Mouse (Mus musculus): ENCODE data around the gene Bcam. TPM values are rescaled to one million over a fixed set of nuclear protein-coding genes. Genes with fewer than 3 reads are reported as not detected.

Bcam gene
- polyA plus RNA-seq, 1 experiment from 2014 or later, result 347 TPM

DNA sequence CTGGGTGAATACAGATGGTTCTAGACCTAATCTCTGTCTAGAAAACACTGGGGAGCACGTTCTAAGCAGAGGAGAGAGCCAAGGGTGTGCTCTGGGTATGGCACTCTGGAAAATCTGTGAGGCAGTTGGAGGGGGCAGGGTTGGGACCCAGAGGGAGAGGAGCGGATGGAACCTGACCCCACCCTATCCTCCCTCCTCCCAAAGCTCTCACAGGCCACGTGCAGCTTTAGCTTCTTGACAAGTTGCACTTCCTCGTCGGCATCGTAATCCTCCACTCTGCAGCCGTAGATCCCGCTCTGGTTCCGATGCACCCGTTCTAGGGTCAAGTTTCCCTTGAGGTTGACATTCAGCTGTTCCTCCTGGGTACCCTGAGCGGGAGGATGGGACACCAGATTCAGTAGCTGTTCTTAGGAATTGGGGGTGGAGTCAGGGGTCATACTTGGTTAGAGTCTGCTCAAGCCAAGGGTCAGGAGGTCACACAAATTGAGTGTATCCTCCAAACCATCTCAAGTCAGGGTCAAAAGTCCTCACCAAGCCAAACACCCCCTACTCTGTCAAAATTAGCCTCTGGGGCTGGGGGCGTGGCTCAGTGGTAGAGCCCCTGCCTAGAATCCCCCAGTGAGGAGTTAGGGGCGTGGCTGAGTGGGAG, 6.9 kb downstream of the Bcam start:
- WGBS, result 80% methylated on average over 13 of the region's 13 CpGs
- no peak overlapping the region for H3K4me2 ChIP-seq (ENCODE audit: low read depth, low read length)
- H3K27me3 ChIP-seq (ENCODE audit: control insufficient read depth, insufficient read depth, low read depth, low read length), result no peaks in the 10 kb centered on the region
- H3K4me3 ChIP-seq (ENCODE audit: low read length), result no peak overlapping the region
- H3K36me3 ChIP-seq (ENCODE audit: control insufficient read depth, insufficient read depth, low read length), result peaks cover 35% of the 10 kb centered on the region
- H3K9me3 ChIP-seq (ENCODE audit: control insufficient read depth, low read length), result no peaks in the 10 kb centered on the region
- peaks cover 9% of the 10 kb centered on the region for H3K4me1 ChIP-seq (replicated peaks; ENCODE audit: control insufficient read depth, insufficient read depth, low read length)
- no peak for ATAC-seq (ENCODE audit: low read depth)
- H3K9ac ChIP-seq (ENCODE audit: low read length), result no peak overlapping the region
- H3K27ac ChIP-seq (ENCODE audit: low read length), result no peak overlapping the region

DNA sequence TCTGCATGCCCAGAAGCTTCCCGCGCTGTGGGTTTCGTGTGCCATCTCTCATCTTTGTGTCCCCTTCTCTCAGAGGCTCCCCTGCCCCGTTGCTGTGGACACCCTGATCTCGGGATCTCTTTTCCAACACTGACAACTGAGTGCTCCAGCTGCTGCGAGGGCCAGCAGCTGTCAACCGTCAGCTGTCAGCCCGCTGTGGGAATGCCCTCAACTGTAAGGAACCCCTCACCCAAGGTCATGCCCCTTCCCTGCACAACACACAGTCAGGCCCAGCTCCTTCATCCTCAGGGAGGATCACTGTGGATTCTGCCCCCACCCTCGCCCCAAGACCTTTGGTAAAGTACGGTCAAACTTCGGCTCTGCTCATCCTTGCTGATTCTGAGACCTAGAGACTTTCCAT, 8.5 kb downstream of the Bcam start:
- Histone ChIP-seq H3K4me1 (replicated peaks; ENCODE audit: control insufficient read depth, insufficient read depth, low read length) (no peaks in the 10 kb centered on the region), H3K9me3 (ENCODE audit: control insufficient read depth, low read length) (no peaks in the 10 kb centered on the region), H3K4me2 (ENCODE audit: low read depth, low read length) (no peak overlapping the region), H3K27ac (ENCODE audit: low read length) (no peak overlapping the region), H3K9ac (ENCODE audit: low read length) (no peak overlapping the region), H3K36me3 (ENCODE audit: control insufficient read depth, insufficient read depth, low read length) (peaks cover 48% of the 10 kb centered on the region), H3K27me3 (ENCODE audit: control insufficient read depth, insufficient read depth, low read depth, low read length) (no peaks in the 10 kb centered on the region), H3K4me3 (ENCODE audit: low read length) (no peak overlapping the region)
- WGBS, result 53% methylated on average over 11 of the region's 11 CpGs
- peak; percentile 57 for ATAC-seq (ENCODE audit: low read depth)

DNA sequence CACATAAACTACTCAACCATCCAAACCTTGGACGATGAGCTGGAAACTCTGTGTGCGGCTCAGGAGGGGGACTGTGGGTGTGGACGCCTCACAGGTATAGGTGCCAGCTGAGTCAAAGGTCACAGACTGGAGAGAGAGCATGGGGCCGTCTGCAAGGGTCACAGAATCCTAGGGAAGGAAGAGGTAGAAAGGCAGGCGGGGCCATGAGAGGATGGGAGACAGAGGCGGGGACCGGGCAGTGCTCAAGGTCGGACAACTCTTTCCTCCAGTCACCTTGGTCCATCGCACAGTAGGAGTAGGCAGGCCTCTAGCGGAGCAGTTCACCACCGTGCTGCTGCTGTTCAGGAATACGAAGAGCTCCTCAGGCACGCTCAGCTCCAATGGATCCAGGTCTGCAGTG, 10.8 kb downstream of the Bcam start:
- Histone ChIP-seq H3K27me3 (ENCODE audit: control insufficient read depth, insufficient read depth, low read depth, low read length) (no peaks in the 10 kb centered on the region), H3K4me3 (ENCODE audit: low read length) (no peak overlapping the region), H3K27ac (ENCODE audit: low read length) (no peak overlapping the region), H3K9ac (ENCODE audit: low read length) (no peak overlapping the region), H3K9me3 (ENCODE audit: control insufficient read depth, low read length) (no peaks in the 10 kb centered on the region), H3K4me1 (replicated peaks; ENCODE audit: control insufficient read depth, insufficient read depth, low read length) (peaks cover 19% of the 10 kb centered on the region), H3K36me3 (ENCODE audit: control insufficient read depth, insufficient read depth, low read length) (peaks cover 45% of the 10 kb centered on the region), H3K4me2 (ENCODE audit: low read depth, low read length) (no peak overlapping the region)
- WGBS, result 85% methylated on average over 13 of the region's 13 CpGs
- ATAC-seq (ENCODE audit: low read depth), result no peak

DNA sequence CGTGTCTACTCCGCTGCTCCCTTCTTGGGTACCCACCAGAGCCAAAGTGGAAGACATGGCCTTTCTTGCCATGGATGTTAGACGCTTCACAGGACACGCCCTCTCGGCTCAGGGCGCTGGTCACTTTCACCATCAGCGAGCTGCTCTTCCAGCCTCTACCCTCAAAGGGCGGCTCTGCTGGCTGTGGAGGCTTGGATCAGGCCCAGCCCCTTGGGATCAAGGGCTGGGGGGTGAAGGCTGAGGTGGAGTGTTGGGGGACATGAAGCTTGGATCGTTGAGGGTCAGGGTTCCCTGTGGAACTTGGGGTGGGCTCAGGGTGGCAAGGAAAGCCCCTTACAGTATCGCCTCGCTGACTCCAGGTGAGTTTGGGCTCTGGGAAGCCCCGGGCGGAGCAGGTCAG, 12.2 kb downstream of the Bcam start:
- WGBS, result 88% methylated on average over 13 of the region's 13 CpGs
- peaks cover 26% of the 10 kb centered on the region for H3K4me1 ChIP-seq (replicated peaks; ENCODE audit: control insufficient read depth, insufficient read depth, low read length)
- no peak overlapping the region for H3K4me2 ChIP-seq (ENCODE audit: low read depth, low read length)
- H3K4me3 ChIP-seq (ENCODE audit: low read length), result no peak overlapping the region
- no peak overlapping the region for H3K9ac ChIP-seq (ENCODE audit: low read length)
- peaks cover 34% of the 10 kb centered on the region for H3K36me3 ChIP-seq (ENCODE audit: control insufficient read depth, insufficient read depth, low read length)
- H3K27me3 ChIP-seq (ENCODE audit: control insufficient read depth, insufficient read depth, low read depth, low read length), result no peaks in the 10 kb centered on the region
- no peak overlapping the region for H3K27ac ChIP-seq (ENCODE audit: low read length)
- ATAC-seq (ENCODE audit: low read depth), result no peak
- no peaks in the 10 kb centered on the region for H3K9me3 ChIP-seq (ENCODE audit: control insufficient read depth, low read length)

DNA sequence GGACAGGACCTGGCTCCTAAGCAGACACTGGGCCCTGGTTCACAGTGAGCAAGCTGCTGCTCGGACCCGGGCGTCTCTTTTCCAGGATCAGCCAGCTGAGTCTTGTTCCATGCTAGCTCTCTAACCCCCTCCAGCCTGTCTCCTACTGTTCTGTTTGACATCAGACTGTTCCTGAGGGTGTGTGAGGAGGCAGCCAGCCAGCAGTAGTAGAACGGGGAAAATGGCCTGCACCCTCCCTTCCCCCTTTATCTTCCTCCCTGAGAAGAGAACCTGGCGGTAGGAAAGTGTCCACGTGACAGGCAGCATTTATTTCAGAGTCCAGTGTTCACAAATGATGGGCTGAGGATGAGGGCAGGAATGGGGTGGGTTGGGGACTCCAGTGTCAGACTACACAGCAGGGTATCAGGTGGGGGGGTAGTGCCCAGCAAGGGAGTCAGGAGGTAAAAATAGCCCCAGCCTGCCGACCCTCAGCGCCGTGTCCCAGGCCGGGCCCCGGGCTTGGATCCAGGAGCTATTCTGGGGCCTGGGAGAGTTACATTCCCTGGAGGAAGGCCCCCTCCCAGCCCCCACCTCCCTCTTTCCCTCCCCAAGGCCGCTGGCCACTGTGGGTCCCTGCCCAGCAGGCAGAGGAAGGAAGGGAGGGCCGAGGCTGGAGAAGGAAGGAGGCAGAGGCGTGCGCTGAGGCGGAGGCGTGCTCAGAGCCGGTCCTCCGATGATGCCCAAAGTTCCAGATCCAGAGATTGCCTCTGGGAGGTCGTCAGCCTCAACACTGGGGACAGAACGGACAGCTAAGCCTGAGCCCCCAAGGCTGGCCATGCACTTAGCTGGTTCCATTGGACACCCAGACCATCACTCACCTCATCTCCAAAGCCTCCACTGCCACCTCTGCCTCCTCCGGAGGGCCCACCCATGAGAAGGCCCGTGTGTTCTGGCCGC, 14.7 kb downstream of the Bcam start:
- H3K4me1 ChIP-seq (replicated peaks; ENCODE audit: control insufficient read depth, insufficient read depth, low read length), result peaks cover 30% of the 10 kb centered on the region
- 0 out of 2 replicates have a peak overlapping the region, but pooled peaks have one; percentile 6 for H3K4me3 ChIP-seq (ENCODE audit: low read length)
- H3K4me2 ChIP-seq (ENCODE audit: low read depth, low read length), result peak overlapping the region; percentile 34
- 42% methylated on average over 22 of the region's 24 CpGs for WGBS
- peaks cover 23% of the 10 kb centered on the region for H3K36me3 ChIP-seq (ENCODE audit: control insufficient read depth, insufficient read depth, low read length)
- peak overlapping the region; percentile 77 for H3K27ac ChIP-seq (ENCODE audit: low read length)
- H3K9me3 ChIP-seq (ENCODE audit: control insufficient read depth, low read length), result no peaks in the 10 kb centered on the region
- ATAC-seq (ENCODE audit: low read depth), result peak; percentile 78
- no peaks in the 10 kb centered on the region for H3K27me3 ChIP-seq (ENCODE audit: control insufficient read depth, insufficient read depth, low read depth, low read length)
- peak overlapping the region; percentile 51 for H3K9ac ChIP-seq (ENCODE audit: low read length)

DNA sequence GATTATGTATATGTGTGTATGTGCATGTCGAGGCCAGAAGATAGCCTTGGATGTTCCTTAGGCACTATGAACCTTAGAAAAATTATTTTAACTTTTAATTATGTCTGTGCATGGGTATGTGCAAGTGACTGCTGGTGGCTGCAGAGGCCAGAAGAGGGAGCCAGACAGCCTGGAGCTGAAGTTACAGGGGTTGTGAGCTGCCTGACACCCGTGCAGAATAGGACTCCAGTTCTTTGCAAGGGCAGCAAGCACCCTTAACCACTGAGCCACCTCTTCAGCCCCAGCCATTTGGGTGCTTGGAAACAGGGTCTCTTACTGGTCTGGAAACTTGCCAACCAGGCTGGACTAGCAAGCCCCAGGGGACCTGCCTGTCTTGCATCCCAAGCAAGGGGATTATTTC, 15.8 kb downstream of the Bcam start:
- Histone ChIP-seq H3K27ac (ENCODE audit: low read length) (peak overlapping the region; percentile 77), H3K36me3 (ENCODE audit: control insufficient read depth, insufficient read depth, low read length) (peaks cover 23% of the 10 kb centered on the region), H3K27me3 (ENCODE audit: control insufficient read depth, insufficient read depth, low read depth, low read length) (no peaks in the 10 kb centered on the region), H3K4me2 (ENCODE audit: low read depth, low read length) (no peak overlapping the region), H3K4me1 (replicated peaks; ENCODE audit: control insufficient read depth, insufficient read depth, low read length) (peaks cover 39% of the 10 kb centered on the region), H3K4me3 (ENCODE audit: low read length) (no peak overlapping the region), H3K9ac (ENCODE audit: low read length) (no peak overlapping the region), H3K9me3 (ENCODE audit: control insufficient read depth, low read length) (no peaks in the 10 kb centered on the region)
- ATAC-seq (ENCODE audit: low read depth), result no peak
- 92% methylated on average over 2 of the region's 2 CpGs for WGBS

DNA sequence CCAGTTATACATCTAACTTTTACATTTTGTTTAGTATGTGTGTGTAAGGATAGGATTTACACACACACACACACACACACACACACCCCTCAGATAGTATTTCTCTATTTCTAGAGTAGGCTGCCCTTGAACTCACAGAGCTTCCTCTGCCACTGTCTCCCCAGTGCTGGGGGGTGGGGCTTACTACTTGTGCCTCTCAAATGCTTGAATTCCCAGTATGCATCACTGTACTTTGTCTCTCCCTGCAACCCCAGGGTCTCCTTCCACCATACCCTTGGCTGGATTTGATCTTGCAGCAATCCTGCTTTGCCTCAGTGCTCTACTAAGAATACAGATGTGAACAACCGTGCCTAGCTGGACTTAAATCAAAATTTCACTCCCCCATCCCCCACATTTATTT, 16.8 kb downstream of the Bcam start:
- H3K4me1 ChIP-seq (replicated peaks; ENCODE audit: control insufficient read depth, insufficient read depth, low read length), result peaks cover 39% of the 10 kb centered on the region
- peak overlapping the region; percentile 83 for H3K27ac ChIP-seq (ENCODE audit: low read length)
- 47% methylated on average over 1 of the region's 1 CpGs for WGBS

DNA sequence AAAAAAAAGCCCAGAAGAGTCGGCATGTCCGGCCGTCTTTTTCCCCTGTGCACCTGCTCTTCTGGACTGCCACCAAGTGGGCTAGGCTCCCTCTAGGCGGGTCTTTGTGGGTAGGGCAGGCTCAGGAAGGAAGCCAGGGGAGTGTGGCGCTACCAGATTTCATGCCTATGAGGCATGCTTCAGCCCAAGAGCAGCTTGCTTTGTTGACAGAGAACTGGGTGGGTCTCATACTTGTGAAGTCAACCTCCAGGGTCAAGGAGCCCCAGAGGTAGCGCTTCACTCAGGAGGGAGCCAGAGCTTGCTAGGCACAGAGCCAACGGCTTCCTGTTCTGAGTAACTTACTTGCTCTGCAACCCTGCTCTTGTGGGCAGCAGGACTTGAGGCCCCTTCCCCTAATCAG, 17.2 kb downstream of the Bcam start:
- H3K4me2 ChIP-seq (ENCODE audit: low read depth, low read length), result no peak overlapping the region
- peak overlapping the region; percentile 83 for H3K27ac ChIP-seq (ENCODE audit: low read length)
- H3K9ac ChIP-seq (ENCODE audit: low read length), result no peak overlapping the region; the same call in 1 of the 2 replicates
- peaks cover 39% of the 10 kb centered on the region for H3K4me1 ChIP-seq (replicated peaks; ENCODE audit: control insufficient read depth, insufficient read depth, low read length)
- no peaks in the 10 kb centered on the region for H3K27me3 ChIP-seq (ENCODE audit: control insufficient read depth, insufficient read depth, low read depth, low read length)
- no peak overlapping the region for H3K4me3 ChIP-seq (ENCODE audit: low read length)
- 35% methylated on average over 7 of the region's 7 CpGs for WGBS
- peak; percentile 34 for ATAC-seq (ENCODE audit: low read depth)
- H3K36me3 ChIP-seq (ENCODE audit: control insufficient read depth, insufficient read depth, low read length), result peaks cover 16% of the 10 kb centered on the region
- H3K9me3 ChIP-seq (ENCODE audit: control insufficient read depth, low read length), result no peaks in the 10 kb centered on the region

More for the DNA sequence above, 16.8 kb downstream of the Bcam start:
- Histone ChIP-seq H3K4me3 (ENCODE audit: low read length) (no peak overlapping the region), H3K36me3 (ENCODE audit: control insufficient read depth, insufficient read depth, low read length) (peaks cover 21% of the 10 kb centered on the region), H3K27me3 (ENCODE audit: control insufficient read depth, insufficient read depth, low read depth, low read length) (no peaks in the 10 kb centered on the region), H3K9ac (ENCODE audit: low read length) (no peak overlapping the region; the same call in 1 of the 2 replicates), H3K4me2 (ENCODE audit: low read depth, low read length) (no peak overlapping the region), H3K9me3 (ENCODE audit: control insufficient read depth, low read length) (no peaks in the 10 kb centered on the region)
- no peak for ATAC-seq (ENCODE audit: low read depth)

DNA sequence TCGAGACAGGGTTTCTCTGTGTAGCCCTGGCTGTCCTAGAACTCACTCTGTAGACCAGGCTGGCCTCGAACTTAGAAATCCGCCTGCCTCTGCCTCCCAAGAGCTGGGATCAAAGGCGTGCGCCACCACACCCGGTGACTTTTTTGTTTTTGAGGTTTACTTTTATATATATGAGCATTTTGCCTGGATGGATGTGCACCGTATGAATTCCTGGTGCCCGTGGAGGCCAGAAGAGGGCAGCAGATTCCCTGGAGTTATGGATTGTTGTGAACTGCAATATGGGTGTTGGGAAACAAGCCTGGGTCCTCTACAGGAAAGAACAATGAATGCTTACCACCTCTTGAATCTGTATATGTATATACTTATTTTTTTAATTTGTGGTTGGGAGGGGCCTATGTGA, 18.2 kb downstream of the Bcam start:
- 69% methylated on average over 8 of the region's 8 CpGs for WGBS
- peaks cover 43% of the 10 kb centered on the region for H3K4me1 ChIP-seq (replicated peaks; ENCODE audit: control insufficient read depth, insufficient read depth, low read length)
- H3K4me3 ChIP-seq (ENCODE audit: low read length), result no peak overlapping the region
- H3K9ac ChIP-seq (ENCODE audit: low read length), result no peak overlapping the region
- H3K9me3 ChIP-seq (ENCODE audit: control insufficient read depth, low read length), result no peaks in the 10 kb centered on the region
- no peak overlapping the region for H3K4me2 ChIP-seq (ENCODE audit: low read depth, low read length)
- no peak for ATAC-seq (ENCODE audit: low read depth)
- peaks cover 6% of the 10 kb centered on the region for H3K36me3 ChIP-seq (ENCODE audit: control insufficient read depth, insufficient read depth, low read length)
- no peaks in the 10 kb centered on the region for H3K27me3 ChIP-seq (ENCODE audit: control insufficient read depth, insufficient read depth, low read depth, low read length)
- no peak overlapping the region; the same call in 1 of the 2 replicates for H3K27ac ChIP-seq (ENCODE audit: low read length)
